Mouse (Mus musculus) cerebellum, adult 11 months (tissue): ENCODE data around the gene Msi1.

Experiments used
- DNase-seq: peaks from one replicate; pipeline ENCODE4 v3.0.0; 2022

Gene Msi1

DNA sequence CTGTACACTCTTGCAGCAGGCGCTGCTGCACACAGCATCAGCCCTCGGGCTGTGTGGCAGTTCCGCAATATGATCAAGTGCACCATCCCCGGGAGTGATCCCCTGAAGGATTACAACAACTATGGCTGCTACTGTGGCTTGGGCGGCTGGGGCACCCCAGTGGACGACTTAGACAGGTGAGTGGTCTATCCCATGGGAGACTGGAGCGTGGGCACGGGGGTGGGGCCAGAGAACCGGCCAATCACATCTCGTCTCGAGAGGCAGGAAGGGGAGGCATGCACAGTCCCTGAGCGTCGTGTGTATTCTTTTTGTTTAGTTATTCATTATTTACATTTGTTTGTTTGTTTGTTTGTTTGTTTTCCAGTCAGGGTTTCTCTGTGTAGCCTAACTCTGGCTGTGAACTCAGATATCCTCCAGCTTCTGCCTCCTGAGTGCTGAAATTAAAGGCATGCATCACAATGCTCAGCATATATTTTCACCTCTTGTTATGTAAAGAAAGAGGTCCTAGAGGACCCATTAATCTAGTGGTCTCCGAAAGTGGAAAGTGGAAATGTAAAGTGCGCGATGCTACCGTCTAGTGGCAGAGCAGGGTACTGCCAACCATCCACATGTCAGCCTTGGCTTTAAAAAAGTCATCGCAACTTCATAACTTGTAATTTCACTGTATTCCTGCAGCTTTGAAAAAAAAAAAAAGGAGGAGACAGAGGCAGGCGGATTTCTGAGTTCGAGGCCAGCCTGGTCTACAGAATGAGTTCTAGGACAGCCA is 41.5 kb downstream of the Msi1 start:
- DNase-seq, result no peak

- no peak for DNase-seq
Measured at GRCm38 (mm10) chr5:115473191-115473590, 43.8 kb downstream of the Msi1 start.

DNA sequence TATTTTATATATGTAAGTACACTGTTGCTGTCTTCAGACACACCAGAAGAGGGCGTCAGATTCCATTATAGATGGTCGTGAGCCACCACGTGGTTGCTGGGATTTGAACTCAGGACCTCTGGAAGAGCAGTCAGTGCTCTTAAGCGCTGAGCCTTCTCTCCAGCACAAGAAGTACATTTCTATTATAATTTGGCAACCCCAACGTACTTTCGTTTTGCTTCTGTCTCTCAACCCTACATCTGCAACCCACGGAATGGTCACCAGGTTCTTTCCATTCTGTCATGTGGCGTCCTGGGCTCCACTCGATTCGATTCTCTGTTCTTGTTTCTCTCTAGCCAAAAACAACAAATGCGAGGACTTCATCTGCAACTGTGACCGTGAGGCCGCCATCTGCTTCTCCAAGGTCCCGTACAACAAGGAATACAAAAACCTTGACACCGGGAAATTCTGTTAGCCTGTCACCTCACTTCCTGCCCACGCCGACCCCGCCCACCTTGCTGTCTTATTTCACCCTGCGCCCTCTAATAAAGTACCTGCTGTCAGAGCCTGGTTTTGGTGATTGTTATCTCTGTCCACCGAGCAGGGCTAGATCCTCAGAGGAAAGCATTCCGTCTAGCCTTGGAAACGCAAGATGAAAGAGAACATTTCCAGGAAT is 44.9 kb downstream of the Msi1 start:
- no peak for DNase-seq

DNA sequence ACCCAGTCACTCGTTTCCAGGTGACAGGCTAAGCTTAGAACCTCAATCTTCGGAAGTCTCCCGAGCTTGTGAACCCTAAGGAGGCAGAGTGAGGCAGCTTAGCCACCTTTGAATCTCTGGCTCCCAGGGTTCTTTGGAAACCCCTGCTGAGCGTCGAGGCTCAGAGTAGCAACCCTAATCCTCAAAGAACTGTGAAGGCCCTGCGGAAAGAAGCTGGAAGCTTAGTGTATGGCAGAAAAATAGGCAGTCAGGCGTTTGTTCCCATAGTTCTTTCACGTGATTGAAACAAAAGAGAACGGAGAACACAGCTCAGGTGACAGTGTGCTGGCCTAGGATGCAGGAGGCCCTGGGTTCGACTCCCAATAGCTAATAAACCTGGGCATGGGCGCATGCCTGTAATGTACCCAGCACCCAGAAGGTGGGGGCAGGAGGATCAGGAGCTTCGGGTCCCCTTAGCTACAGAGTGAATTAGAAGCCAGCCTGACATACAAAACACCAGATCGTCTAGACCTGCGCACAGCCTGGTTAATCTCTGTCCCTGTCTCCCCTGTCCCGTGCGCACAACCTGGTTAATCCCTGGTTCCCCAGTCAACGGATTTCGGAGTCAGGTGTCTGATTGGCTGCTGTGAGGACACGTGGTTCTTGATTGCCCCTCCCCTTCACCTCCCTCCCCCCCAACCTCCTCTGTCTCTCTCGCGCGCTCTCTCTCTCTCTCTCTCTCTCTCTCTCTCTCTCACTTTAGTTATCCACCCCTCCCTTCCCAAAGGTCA is 46.1 kb downstream of the Msi1 start:
- DNase-seq, result peak; percentile 44

DNA sequence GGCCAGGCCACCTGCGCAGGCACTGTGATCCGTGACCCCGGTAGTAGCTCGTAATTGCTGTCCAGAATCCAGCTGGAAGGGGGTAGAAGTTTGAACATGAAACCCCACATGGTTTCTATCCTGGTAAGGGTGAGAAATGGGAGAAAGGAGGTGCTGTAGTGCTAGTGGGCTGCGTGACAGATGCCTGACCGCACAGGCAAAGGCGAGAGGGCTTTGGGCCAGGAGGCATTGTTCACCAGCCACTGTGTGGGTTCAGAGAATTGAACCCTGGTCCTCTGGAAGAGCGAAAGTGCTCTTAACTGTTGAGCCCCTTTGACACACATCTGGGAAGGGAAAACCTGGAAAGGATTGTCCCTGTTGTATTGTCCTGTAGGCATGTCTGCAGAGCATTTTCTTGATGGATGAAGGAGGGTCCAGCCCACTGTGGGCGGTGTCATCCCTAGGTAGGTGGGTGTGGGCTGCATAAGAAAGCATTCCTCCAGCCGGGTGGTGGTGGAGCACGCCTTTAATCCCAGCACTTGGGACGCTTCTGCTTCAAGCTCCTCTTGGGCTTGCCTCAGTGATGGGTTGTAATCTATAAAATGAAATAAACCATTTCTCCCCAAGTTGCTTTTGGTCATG is 46.8 kb downstream of the Msi1 start:
- DNase-seq, result no peak

- DNase-seq, result no peak
Measured at GRCm38 (mm10) chr5:115479561-115479960, 50.2 kb downstream of the Msi1 start.

GRCm38 (mm10) chr5:115480101-115480500 is 50.7 kb downstream of the Msi1 start:
- no peak for DNase-seq

DNA sequence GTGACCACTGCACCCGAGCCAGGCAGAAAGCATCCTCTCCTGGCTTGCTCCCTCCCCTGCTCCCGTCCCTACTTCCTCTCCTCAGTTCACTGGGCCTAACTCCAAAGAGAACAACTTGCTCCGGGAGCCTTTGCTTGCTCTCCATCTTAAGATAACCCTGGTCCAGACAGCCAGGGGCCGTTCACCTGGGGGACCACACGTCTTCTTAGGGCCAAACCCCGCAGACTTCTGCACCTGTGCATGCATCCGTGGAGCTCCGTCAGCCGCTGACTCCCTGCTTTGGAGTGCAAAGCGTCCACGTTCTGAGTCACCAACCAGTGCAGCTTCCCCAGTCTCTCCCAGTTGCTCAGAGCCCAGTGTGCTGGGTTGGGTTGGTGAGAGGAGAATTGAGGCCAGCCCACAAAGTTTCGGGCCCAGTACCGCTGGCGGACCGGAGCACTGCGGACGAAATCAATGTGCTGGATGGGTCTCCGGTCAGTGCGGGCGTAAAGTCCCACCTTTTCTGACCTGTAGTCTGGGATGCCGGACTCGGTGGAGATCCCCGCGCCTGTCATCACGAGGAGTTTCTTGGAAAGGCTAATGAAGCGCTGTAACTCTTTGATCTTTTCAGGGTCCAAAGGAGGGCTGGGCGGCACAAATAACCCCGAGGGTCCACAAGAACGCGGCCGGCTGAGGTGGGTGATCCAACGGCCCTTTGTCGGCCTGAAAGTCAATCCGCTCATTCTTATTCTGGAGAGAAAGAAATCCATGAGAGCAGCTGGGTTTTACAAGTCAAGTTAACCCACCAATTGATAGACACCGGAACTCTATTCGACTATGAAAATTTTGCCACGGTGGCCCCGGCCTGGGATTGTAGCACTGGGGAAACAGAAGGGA is 53.2 kb downstream of the Msi1 start:
- peak; percentile 35 for DNase-seq

DNA sequence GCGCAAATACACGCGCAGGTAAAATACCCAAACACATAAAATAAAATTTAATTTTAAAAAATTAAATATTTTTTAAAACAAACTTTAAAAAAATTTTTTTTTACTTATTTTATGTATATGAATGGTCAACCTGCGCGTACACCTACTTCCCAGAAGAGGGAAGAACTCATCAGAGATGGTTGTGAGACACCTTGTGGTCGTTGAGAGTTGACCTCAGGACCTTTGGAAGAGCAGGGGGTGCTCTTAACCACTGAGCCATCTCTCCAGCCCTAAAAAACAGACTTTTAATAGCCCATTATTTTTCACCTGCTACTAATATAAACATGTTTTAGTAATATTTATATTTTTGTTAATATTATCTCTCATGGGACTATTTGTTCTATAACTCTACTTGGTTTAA is 54.0 kb downstream of the Msi1 start:
- DNase-seq, result no peak

- peak; percentile 80 for DNase-seq
Measured at GRCm38 (mm10) chr5:115483947-115484920, 54.8 kb downstream of the Msi1 start, which contains the start of gene Sirt4. Gene Sirt4, minus strand, starts transcription at chr5:115484725.

- DNase-seq, result no peak
Measured at GRCm38 (mm10) chr5:115484996-115485395, 55.6 kb downstream of the Msi1 start.

GRCm38 (mm10) chr5:115485489-115486205 is 56.2 kb downstream of the Msi1 start:
- DNase-seq, result no peak

DNA sequence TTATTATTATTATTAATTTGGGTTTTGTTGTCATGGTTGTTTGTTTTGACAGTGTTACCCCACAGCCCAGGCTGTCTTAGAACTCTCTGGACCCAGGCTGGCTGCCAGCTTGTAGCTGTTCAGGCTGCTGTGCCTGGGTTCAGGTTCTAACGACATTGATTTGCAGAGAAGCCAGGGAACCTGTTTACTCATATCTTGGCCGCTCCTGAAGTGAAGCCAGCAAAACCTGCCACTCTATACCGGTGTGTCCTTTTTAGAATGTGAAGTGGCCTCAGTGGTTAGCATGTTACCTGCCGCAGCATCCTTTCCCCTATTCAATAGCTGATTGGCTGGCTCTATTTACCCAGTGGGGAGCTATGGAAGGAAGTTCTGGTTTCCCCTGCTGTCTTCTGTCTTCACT is 57.3 kb downstream of the Msi1 start:
- no peak for DNase-seq

GRCm38 (mm10) chr5:115487353-115487752 is 58.0 kb downstream of the Msi1 start:
- DNase-seq, result no peak

GRCm38 (mm10) chr5:115487942-115488580 is 58.7 kb downstream of the Msi1 start:
- no peak for DNase-seq

- DNase-seq, result peak; percentile 84
Measured at GRCm38 (mm10) chr5:115488841-115489698, 59.7 kb downstream of the Msi1 start.

DNA sequence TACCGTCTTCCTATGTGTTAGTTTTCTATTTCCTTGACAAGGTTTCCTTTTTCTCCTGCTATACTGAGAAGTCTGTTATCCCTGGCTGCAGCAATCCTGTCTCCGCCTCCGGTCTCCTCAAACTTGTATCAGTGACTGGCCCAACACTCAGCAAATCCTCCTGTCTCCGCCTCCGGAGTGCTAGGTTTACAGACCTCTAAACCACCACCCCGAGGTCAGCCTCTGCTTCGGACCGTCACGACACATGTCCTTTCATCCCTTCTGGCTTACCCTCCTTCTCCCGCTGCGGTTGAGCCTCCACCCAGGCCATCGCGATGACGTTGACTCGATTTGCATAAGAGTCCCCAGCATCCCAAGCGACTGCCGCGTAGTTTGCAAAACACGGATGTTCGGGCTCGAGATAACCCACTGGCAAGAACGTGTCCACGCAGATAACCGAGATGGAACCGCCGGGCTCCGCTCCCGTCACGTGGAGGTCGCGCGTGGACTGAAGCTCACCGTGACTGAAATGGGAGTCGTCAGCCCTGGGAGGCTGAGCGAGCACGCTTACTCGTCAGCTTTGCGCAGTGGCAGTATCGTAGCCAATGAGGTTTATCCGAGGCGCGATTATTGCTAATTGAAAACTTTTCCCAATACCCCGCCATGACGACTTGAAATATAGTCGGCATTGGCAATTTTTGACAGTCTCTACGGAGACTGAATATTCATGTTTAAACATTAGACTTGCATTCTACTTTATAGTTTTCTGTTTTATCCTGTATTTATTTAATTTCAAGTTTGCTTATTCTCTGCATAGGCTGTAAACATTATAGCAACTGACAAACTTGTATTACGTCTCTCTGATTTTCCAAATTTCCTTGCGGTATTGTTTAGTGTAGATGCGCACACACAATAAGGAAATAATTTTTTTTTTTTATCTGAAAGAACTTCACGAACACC is 60.6 kb downstream of the Msi1 start:
- DNase-seq, result peak; percentile 89

DNA sequence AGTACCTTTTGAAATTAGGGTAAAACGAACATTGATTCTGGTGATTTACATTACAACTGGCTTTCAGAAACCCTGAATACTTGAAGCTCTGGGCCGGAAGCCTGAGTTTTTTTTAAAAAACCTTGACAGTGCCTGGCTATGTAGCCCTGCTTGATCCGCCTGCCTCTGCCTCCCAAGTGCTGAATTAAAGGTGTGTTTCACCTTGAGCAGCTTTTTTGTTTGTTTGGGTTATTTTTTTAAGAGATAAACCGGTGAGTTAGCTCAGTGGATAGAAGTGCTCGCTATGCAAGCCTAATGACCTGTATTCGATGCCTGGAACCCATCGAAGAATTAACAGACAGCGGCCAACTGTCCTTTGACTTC is 61.2 kb downstream of the Msi1 start:
- no peak for DNase-seq
